Mouse (Mus musculus): ENCODE measurements at regions not wholly inside any gene's neighbourhood (a gene's known extent, or its start where the extent isn't known, plus 50 kb on each side); places are given as distances from the start of the nearest gene placed in this dataset.

GRCm38 (mm10) chr5:18414892-18415291 is 54.7 kb upstream of the Gnai1 start:
- no peak for DNase-seq (ENCODE audit: low read depth, low spot score)

All from WW6 (cell line).